Mouse (Mus musculus): ENCODE data around the gene Zfp639. TPM values are rescaled to one million over a fixed set of nuclear protein-coding genes. Genes with fewer than 3 reads are reported as not detected.

Gene Zfp639
- polyA plus RNA-seq, 1 experiment from 2014 or later, result 44.9 TPM

Other genes with a start within 250 kb of the Zfp639 start
- gene Zmat3, start 144.2 kb upstream of the Zfp639 start, polyA plus RNA-seq (2014; fragmentation: Nextera tagmentation; extraction: Ambion mirVana), result 11.2 TPM in 2 replicates
- 26.0 and 26.7 TPM in 2 replicates for gene Pik3ca, start 112.6 kb upstream of the Zfp639 start, polyA plus RNA-seq (2014; fragmentation: Nextera tagmentation; extraction: Ambion mirVana)
- gene Kcnmb3, start 18.0 kb upstream of the Zfp639 start, polyA plus RNA-seq (2014; fragmentation: Nextera tagmentation; extraction: Ambion mirVana), result 0.16 TPM in 1 of 2 replicates, not detected in the other
- 44.1 and 51.9 TPM in 2 replicates for gene Mfn1, start 19.2 kb downstream of the Zfp639 start, polyA plus RNA-seq (2014; fragmentation: Nextera tagmentation; extraction: Ambion mirVana)
- gene Gnb4, start 106.3 kb downstream of the Zfp639 start, polyA plus RNA-seq (2014; fragmentation: Nextera tagmentation; extraction: Ambion mirVana), result 98.5 and 108 TPM in 2 replicates
- gene Actl6a, start 196.0 kb downstream of the Zfp639 start, polyA plus RNA-seq (2014; fragmentation: Nextera tagmentation; extraction: Ambion mirVana), result 57.5 and 72.7 TPM in 2 replicates
- gene Ndufb5, start 226.7 kb downstream of the Zfp639 start, polyA plus RNA-seq (2014; fragmentation: Nextera tagmentation; extraction: Ambion mirVana), result 336 and 357 TPM in 2 replicates
- gene Mrpl47, start 227.3 kb downstream of the Zfp639 start, polyA plus RNA-seq (2014; fragmentation: Nextera tagmentation; extraction: Ambion mirVana), result 32.3 and 38.5 TPM in 2 replicates